Mouse (Mus musculus) brain, embryonic 18.5 days (tissue): ENCODE measurements around the gene Egf.

Experiments
- DNase-seq: peaks from one replicate; pipeline ENCODE4 v3.0.0-alpha.2; 2012; ENCODE audit warnings: low read depth, low spot score

The Egf gene

DNA sequence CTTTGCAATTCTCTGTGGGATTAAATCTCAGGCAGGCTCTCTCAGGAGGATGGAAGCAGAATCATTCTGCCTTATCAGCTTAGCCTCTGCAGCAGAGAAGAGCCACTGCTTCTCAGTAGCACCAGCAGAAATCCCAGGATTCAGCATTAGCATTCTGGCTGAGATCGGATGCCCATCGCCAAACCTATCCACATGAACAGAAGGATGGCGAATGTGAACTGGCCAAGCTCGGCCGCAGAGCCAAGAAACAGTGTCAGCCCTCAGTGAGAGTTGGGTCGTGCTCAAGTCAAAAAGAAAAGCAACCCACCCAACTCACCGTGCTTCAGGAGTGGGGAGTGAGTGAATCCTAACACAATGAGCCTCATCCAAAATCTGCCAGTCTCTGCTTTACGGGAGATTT, 103.4 kb downstream of the Egf start:
- no peak for DNase-seq

DNA sequence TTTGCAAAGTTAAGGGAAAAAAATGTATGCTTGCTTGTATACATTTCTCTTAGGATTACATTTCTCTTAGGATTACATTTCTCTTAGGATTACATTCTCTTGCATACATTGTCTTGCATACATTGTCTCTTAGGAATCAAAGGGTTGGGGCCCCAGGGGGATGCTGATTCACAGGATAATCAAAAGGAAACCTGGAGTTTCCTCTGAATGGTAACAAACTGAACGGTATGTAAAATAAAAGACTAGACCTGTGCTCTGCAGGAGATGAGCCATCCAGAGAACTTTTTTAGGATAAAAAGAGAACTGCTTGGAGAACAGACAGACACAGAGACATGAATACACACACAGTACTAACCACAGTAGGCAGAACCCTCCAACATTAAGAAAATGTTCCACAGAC, 104.2 kb downstream of the Egf start:
- no peak for DNase-seq

DNA sequence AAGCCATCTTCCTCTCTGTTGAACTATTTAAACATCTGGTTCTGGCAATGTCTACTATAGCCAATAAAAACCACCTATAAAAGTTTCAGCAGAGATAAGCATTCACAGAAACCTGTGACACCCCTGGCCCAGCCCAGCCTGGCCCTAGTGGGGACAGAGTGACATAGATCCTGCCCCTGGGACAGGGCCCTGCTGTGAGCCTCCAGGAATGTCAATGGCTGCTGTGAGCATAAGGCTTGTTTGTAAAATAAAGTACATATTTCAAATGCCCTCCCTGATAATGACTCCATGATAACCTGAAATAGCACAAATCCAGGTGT, 104.9 kb downstream of the Egf start:
- DNase-seq, result no peak

- no peak for DNase-seq
Observed at GRCm38 (mm10) chr3:129649586-129650292, 105.4 kb downstream of the Egf start.

GRCm38 (mm10) chr3:129648598-129648997, 106.5 kb downstream of the Egf start:
- DNase-seq, result no peak

GRCm38 (mm10) chr3:129647312-129647711, 107.8 kb downstream of the Egf start:
- DNase-seq, result no peak

GRCm38 (mm10) chr3:129646781-129647180, 108.3 kb downstream of the Egf start:
- DNase-seq, result no peak

GRCm38 (mm10) chr3:129645409-129645808, 109.7 kb downstream of the Egf start:
- DNase-seq, result no peak

GRCm38 (mm10) chr3:129641621-129642020, 113.5 kb downstream of the Egf start:
- no peak for DNase-seq

DNA sequence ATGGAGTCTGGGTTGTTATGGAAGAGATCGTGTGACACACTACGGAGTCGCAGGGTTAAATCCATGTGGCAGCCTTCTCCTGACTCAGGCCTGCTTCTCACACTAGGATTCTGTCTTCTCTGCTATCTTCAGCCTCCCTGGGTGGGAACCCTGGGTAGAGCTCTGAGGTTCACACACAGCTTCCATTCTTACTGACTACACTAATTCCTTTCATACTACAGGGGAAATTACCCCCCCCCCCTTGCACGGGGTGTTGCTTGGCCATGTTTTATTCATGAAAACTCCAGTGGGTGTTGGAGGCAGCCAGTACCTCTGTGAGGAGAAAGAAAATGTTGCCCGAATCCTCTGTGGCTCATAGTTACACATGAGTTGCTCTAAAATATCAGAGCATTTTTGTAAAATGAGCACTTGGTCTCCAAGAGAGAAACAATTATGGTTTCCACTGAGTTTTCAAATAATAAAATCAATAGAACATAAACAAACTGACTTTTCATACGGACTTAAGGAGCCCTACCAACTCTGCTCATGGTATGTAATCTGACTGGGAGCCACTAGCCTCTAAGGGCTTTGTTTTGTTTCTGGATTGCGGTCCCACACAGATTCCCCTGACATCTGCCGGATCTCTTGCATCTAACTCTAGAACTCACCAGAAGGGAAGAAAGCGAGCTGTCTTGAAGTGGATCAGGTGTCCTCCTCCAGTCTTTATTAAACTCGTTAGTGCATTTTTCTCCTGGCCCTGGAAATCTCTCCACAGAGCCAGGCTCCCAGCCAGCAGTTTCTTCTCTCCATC, 114.7 kb downstream of the Egf start:
- DNase-seq, result no peak

GRCm38 (mm10) chr3:129639701-129640100, 115.4 kb downstream of the Egf start:
- DNase-seq, result no peak

DNA sequence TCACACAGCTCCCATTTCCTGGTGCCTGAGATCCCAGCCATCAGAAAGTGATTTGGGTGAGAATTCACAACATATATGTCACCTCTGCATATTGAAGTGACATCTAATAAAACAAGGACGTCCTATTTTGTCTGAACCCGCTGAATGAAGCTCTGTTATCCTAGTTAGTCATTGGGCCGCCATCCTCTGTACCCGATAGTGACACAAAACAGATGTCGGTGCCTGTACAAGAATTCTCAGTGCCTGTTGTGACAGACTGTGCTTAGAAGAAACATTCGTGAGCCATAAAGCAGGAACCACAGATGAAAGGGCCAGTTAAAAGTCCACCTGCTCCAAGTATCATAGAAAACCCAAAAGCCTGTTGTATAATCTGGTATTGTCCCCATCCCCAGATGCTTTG, 117.7 kb downstream of the Egf start:
- no peak for DNase-seq

DNA sequence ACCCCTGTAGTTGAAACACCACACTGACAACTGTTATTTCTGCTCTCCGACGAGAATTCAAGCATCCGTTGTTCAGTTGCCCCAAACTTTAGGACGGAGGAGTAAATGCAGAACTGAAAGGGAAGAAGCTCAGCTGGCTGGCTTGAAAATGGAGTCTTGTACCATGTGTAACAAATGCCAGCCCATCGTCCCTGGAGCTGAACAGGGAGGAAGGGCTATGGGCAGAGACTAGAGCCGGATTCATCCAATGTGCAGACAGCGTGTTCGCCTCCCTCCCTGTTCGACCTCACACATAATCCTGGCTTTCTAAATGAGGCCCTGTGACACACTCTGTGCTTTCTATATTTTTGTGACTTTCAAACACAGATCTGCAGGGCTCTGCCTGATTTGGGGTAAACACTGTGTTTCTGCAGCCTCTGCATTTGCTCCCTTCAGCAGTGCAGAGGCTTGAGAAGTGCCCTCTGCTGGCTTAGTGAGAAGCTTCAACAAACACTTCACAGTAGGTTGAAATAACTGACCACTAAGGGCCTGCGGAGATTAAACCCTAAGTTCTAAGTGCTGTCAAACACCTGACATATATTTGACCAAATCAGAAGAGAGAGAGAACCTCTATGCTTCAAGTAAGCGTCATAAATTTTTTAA, 120.7 kb downstream of the Egf start:
- no peak for DNase-seq

DNA sequence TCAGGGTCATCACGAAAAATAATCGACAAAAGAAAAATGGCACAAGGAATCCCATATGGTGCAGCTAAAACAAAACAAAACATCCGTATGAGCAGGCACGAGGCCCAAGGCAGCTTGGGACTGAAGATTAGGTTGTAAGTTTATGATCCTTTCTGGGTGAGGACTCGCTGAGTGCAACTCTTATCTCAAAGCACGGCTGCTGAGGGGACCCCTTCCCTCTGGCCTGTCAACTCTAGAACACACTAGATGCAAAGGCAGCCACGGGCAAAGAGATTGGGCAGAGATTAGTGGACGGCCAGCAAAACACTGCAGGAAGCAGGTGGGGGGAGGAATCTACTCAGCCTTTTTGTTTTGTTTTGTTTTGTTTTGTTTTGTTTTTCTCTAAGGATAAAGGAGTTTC, 121.6 kb downstream of the Egf start:
- DNase-seq, result no peak

- no peak for DNase-seq
Observed at GRCm38 (mm10) chr3:129631857-129632256, 123.3 kb downstream of the Egf start.

DNA sequence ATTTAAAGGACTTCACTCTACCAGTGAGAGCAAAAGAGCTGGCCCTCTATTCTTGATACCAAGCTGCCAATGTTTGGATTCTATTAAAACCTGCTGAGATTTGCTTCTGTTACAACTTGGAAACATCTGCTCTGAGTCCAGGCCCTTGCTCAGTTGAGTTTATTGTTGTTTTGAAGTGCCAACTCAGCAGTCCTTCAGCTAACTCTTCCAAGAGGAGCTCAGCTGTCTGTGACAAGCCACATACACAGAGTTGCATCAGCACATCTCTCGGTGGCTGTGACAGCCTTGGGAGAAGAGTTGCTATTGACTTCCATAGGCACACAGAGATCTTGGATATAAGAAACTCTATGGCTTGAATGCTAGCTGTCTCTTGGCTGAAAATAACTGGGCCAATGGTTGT, 124.1 kb downstream of the Egf start:
- DNase-seq, result no peak
